In the genomic region with DNA sequence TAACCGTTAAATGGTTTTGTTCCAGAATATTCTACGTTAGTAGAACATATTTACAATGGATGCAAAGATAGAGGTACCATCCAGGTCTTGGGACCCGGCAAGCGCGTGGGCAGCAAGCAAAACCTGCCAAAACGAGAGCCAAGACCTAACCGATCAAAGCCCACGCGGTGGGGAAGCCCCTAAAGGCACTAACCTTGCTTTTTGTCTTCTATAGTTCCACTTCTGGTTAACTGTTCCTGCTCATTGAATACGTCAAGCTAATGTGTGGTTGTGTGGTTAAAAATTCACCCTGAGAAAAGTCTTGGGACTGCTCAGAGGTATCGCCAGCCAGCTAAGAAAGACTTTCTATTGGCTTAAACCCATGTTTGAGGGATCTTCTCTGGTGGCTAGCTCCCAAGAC, we compare ENCODE assay signal across 24 mouse cellular contexts. TPM values are rescaled to one million over a fixed set of nuclear protein-coding genes. Genes with fewer than 3 reads are reported as not detected.
DNase-seq lines count a peak whose midpoint lies in the region; ATAC-seq and TF ChIP-seq lines count a peak whose summit lies in the region.
"Had no signal": no experiment of that assay in that cellular context is flagged by ENCODE, and none has a peak within 500 bp of the region (broad histone marks: within the 10 kb centered on the region; RNA-seq: fewer than 3 reads in every experiment).

No protein-coding gene starts in this region.

- TF ChIP-seq RAD21 in CH12.LX (IDR thresholded peaks at IDR 0.05; ENCODE audit: low read depth, low read length): no peak

- H3K9ac ChIP-seq in CH12.LX (ENCODE audit: insufficient read depth, low read depth): peak overlapping the region; percentile 24; the same call in 1 of the 2 replicates
- H3K9ac ChIP-seq in kidney, postnatal 0 days (ENCODE audit: low read depth, low read length): no peak overlapping the region
- H3K9ac ChIP-seq: embryonic facial prominence, embryonic 12.5 days; forebrain, embryonic 12.5 days; heart, embryonic 15.5 days; hindbrain, embryonic 15.5 days; liver, postnatal 0 days had no signal

- no peak overlapping the region for H3K27ac ChIP-seq in CH12.LX (ENCODE audit: insufficient read depth, low read depth)
- no peak overlapping the region for H3K27ac ChIP-seq in kidney, postnatal 0 days
- H3K27ac ChIP-seq: embryonic facial prominence, embryonic 12.5 days; forebrain, embryonic 12.5 days; gastrocnemius, adult 2 months; heart, embryonic 15.5 days; hindbrain, embryonic 15.5 days had no signal

- TF ChIP-seq EP300 in CH12.LX (IDR thresholded peaks at IDR 0.05; ENCODE audit: low read length): peak; percentile 53; the same call in 1 of the 2 replicates

- H3K4me2 ChIP-seq in CH12.LX (ENCODE audit: insufficient read depth, low read depth, poor library complexity, severe bottlenecking): peak overlapping the region; percentile 67; the same call in 1 of the 2 replicates
- H3K4me2 ChIP-seq in kidney, postnatal 0 days (ENCODE audit: low read length): 0 out of 2 replicates have a peak overlapping the region, but pooled peaks have one; percentile 6
- H3K4me2 ChIP-seq: embryonic facial prominence, embryonic 12.5 days; forebrain, embryonic 12.5 days; heart, embryonic 15.5 days; hindbrain, embryonic 15.5 days; midbrain, embryonic 11.5 days had no signal

- TF ChIP-seq CTCF in CH12.LX (conservative IDR thresholded peaks at IDR 0.05 in 1 of 2, IDR thresholded peaks at IDR 0.05 in 1 of 2; ENCODE audit: low read depth in 2 of 2, low read length in 2 of 2): no peak
- no peak for TF ChIP-seq CTCF in kidney, postnatal 0 days (IDR thresholded peaks at IDR 0.05; ENCODE audit: low read depth)

- peaks cover 2 to 30% of the 10 kb centered on the region in 2 experiments; a peak in 2 of 4 replicates for H3K4me1 ChIP-seq in CH12.LX (ENCODE audit: control insufficient read depth in 1 of 2, insufficient read depth in 2 of 2)
- no peaks in the 10 kb centered on the region for H3K4me1 ChIP-seq in kidney, postnatal 0 days (replicated peaks; ENCODE audit: insufficient read depth, low read length)
- H3K4me1 ChIP-seq: embryonic facial prominence, embryonic 12.5 days; forebrain, embryonic 12.5 days; heart, embryonic 15.5 days; hindbrain, embryonic 15.5 days had no signal

- TF ChIP-seq POLR2A in CH12.LX (IDR thresholded peaks at IDR 0.05; ENCODE audit: low read depth, low read length): peak; percentile 52

- H3K79me2 ChIP-seq in CH12.LX (replicated peaks; ENCODE audit: control insufficient read depth, extremely low read depth, insufficient read depth, poor library complexity, severe bottlenecking): no peaks in the 10 kb centered on the region

- peak overlapping the region in 1 of 3 experiments; percentile 9 for H3K4me3 ChIP-seq in CH12.LX (replicated peaks in 1 of 3; ENCODE audit: low read depth in 2 of 3, low read length in 2 of 3, poor library complexity in 1 of 3)
- H3K4me3 ChIP-seq in kidney, postnatal 0 days (replicated peaks; ENCODE audit: low read depth, low read length): no peak overlapping the region
- H3K4me3 ChIP-seq: embryonic facial prominence, embryonic 12.5 days; forebrain, embryonic 12.5 days; gastrocnemius, adult 2 months; heart, embryonic 15.5 days; hindbrain, embryonic 15.5 days had no signal

- H3K9me3 ChIP-seq in CH12.LX (replicated peaks; ENCODE audit: low read length): no peaks in the 10 kb centered on the region
- H3K9me3 ChIP-seq in kidney, postnatal 0 days (replicated peaks; ENCODE audit: low read length): no peaks in the 10 kb centered on the region
- H3K9me3 ChIP-seq: embryonic facial prominence, embryonic 12.5 days; forebrain, embryonic 12.5 days; G1E; heart, embryonic 15.5 days; hindbrain, embryonic 15.5 days had no signal

- H3K27me3 ChIP-seq in CH12.LX (replicated peaks): no peaks in the 10 kb centered on the region
- no peaks in the 10 kb centered on the region for H3K27me3 ChIP-seq in kidney, postnatal 0 days (ENCODE audit: insufficient read depth, low read length)
- H3K27me3 ChIP-seq: embryonic facial prominence, embryonic 12.5 days; forebrain, embryonic 12.5 days; heart, embryonic 15.5 days; hindbrain, embryonic 15.5 days had no signal

- no peaks in the 10 kb centered on the region for H3K36me3 ChIP-seq in CH12.LX (replicated peaks in 1 of 2; ENCODE audit: control insufficient read depth in 1 of 2, insufficient read depth in 1 of 2, low read length in 1 of 2)
- H3K36me3 ChIP-seq in kidney, postnatal 0 days (ENCODE audit: insufficient read depth, low read length): no peaks in the 10 kb centered on the region
- H3K36me3 ChIP-seq: embryonic facial prominence, embryonic 12.5 days; forebrain, embryonic 12.5 days; G1E; heart, embryonic 15.5 days; hindbrain, embryonic 15.5 days had no signal

- no peak for ATAC-seq in kidney, postnatal 0 days (replicated peaks; ENCODE audit: low FRiP score, low read depth)
- ATAC-seq: intestine, postnatal 0 days; liver, postnatal 0 days; Patski had no signal

- in situ Hi-C loops in CH12.LX (cut with MboI; ENCODE audit: low pct_ligation_motif_present, low pct_unique_long_range_greater_than_20kb, low sequenced_read_pairs): no loop called here

- 71% methylated on average over 11 of the region's 11 CpGs for WGBS in kidney, postnatal 0 days

- dilution Hi-C loops in CH12.LX (cut with MboI; ENCODE audit: extremely low pct_ligation_motif_present, extremely low pct_unique_long_range_greater_than_20kb, low sequenced_read_pairs): no loop called here

- DNase-seq in CH12.LX (ENCODE audit: extremely low read depth): peak; percentile 88
- DNase-seq in kidney, adult 18-20 months: peak; percentile 5
- DNase-seq in kidney, postnatal 0 days (ENCODE audit: low spot score): peak; percentile 11
- no peak for DNase-seq in retina, postnatal 1 day
- no peak for DNase-seq in cerebellum, postnatal 36 days
- DNase-seq in ovary, postnatal 14 days (ENCODE audit: low spot score): no peak
- DNase-seq in frontal cortex, postnatal 14 days (ENCODE audit: low spot score in 2 of 2): no peak
- DNase-seq: adrenal gland, adult 8-10 months; cerebellum, adult 11-12 months; cerebellum, postnatal 10 days; gastrocnemius, adult 2 months; heart, postnatal 36 days; layer of hippocampus, postnatal 36 days; liver, postnatal 0 days; lung, postnatal 10 days; thymus, postnatal 36 days had no signal

TF ChIP-seq in CH12.LX, 34 proteins besides CTCF, POLR2A, EP300 and RAD21:
- peak; percentile 70 for TF ChIP-seq TCF12 (IDR thresholded peaks at IDR 0.05; ENCODE audit: low read depth, low read length)
- peak; percentile 98 for TF ChIP-seq MYC (IDR thresholded peaks at IDR 0.05; ENCODE audit: low read depth, low read length)
- no peak for TF ChIP-seq USF2 (conservative IDR thresholded peaks at IDR 0.05; ENCODE audit: low read depth, low read length)
- peak; percentile 73; the same call in 1 of the 2 replicates for TF ChIP-seq MEF2A (IDR thresholded peaks at IDR 0.05; ENCODE audit: borderline replicate concordance, low read depth, low read length)
- peak; percentile 67 for TF ChIP-seq ETS1 (conservative IDR thresholded peaks at IDR 0.05; ENCODE audit: low read depth, low read length)
- no peak for TF ChIP-seq TBP (conservative IDR thresholded peaks at IDR 0.05; ENCODE audit: low read depth, low read length)
- TF ChIP-seq IRF4 (IDR thresholded peaks at IDR 0.05; ENCODE audit: low read depth, low read length): peak; percentile 60; the same call in 1 of the 2 replicates
- TF ChIP-seq SIN3A (IDR thresholded peaks at IDR 0.05; ENCODE audit: low read length): peak; percentile 70; the same call in 1 of the 2 replicates
- no peak for TF ChIP-seq RCOR1 (conservative IDR thresholded peaks at IDR 0.05; ENCODE audit: low read depth, low read length)
- TF ChIP-seq ZC3H11A (IDR thresholded peaks at IDR 0.05; ENCODE audit: low read depth, low read length): no peak
- TF ChIP-seq NELFE (IDR thresholded peaks at IDR 0.05; ENCODE audit: low read depth, low read length): peak; percentile 56; the same call in 1 of the 2 replicates
- TF ChIP-seq MAX (IDR thresholded peaks at IDR 0.05; ENCODE audit: low read length): peak; percentile 94
- peak; percentile 21; the same call in 1 of the 2 replicates for TF ChIP-seq NRF1 (IDR thresholded peaks at IDR 0.05; ENCODE audit: low read depth, low read length)
- TF ChIP-seq E2F4 (IDR thresholded peaks at IDR 0.05; ENCODE audit: insufficient replicate concordance, low read depth, low read length): no peak
- TF ChIP-seq CHD2 (IDR thresholded peaks at IDR 0.05; ENCODE audit: low read length): no peak
- TF ChIP-seq MXI1 (IDR thresholded peaks at IDR 0.05; ENCODE audit: low read depth, low read length): peak; percentile 88
- TF ChIP-seq ZMIZ1 (IDR thresholded peaks at IDR 0.05; ENCODE audit: low read depth, low read length): peak; percentile 18; the same call in 1 of the 2 replicates
- peak; percentile 59 for TF ChIP-seq BHLHE40 (IDR thresholded peaks at IDR 0.05; ENCODE audit: low read depth, low read length)
- TF ChIP-seq CHD1 (IDR thresholded peaks at IDR 0.05; ENCODE audit: low read depth, low read length): 0 out of 2 replicates have a peak, but pooled peaks have one; percentile 38
- TF ChIP-seq MAFK (IDR thresholded peaks at IDR 0.05; ENCODE audit: insufficient replicate concordance, low read length): peak; percentile 77
TF ChIP-seq in CH12.LX: peak in this region for 14.

RNA-seq across cellular contexts. Expression of gene Cand1, which starts 55.9 kb away (rescaled TPM):
- total RNA-seq in CH12.LX (2012; rRNA removed): 71.2 and 76.1 TPM in 2 replicates
- total RNA-seq in CH12.LX (2014; rRNA removed): 93.2 and 97.5 TPM in 2 replicates
- 109 and 126 TPM in 2 replicates for polyA plus RNA-seq in CH12.LX (2012; ENCODE audit: insufficient read length, low read depth)
- 32.6 and 35.6 TPM in 2 replicates for polyA plus RNA-seq in kidney, postnatal 0 days (2015; fragmentation: Nextera tagmentation; extraction: Ambion mirVana)

Comparison
In these comparisons a context has a peak if more than half of its experiments do, and no peak if none do; other contexts are left out.
1. DNase-seq: peak in CH12.LX (single experiment), kidney, adult 18-20 months (single experiment) and kidney, postnatal 0 days (single experiment); none in retina, postnatal 1 day (single experiment), cerebellum, postnatal 36 days (0 of 2), ovary, postnatal 14 days (single experiment) and frontal cortex, postnatal 14 days (0 of 2).